Mouse (Mus musculus): ENCODE measurements around the gene Lrrfip1. TPM values are rescaled to one million over a fixed set of nuclear protein-coding genes. Genes with fewer than 3 reads are reported as not detected.
A peak's percentile ranks its signal among the peaks of the same experiment; 100 is the strongest.

The Lrrfip1 gene
- total RNA-seq (2014; fragmentation: Nextera tagmentation) (29.4 and 35.8 TPM in 2 replicates), total RNA-seq (2017) (42.4 and 70.7 TPM in 2 replicates)

GRCm38 (mm10) chr1:90998268-90998890, at the start of gene Lrrfip1:
Lrrfip1 (plus strand) TSS chr1:90998737.
- 0 out of 2 replicates have a peak, but pooled peaks have one; percentile 16 for ATAC-seq (replicated peaks; ENCODE audit: low FRiP score, low TSS enrichment, poor library complexity, severe bottlenecking)

DNA sequence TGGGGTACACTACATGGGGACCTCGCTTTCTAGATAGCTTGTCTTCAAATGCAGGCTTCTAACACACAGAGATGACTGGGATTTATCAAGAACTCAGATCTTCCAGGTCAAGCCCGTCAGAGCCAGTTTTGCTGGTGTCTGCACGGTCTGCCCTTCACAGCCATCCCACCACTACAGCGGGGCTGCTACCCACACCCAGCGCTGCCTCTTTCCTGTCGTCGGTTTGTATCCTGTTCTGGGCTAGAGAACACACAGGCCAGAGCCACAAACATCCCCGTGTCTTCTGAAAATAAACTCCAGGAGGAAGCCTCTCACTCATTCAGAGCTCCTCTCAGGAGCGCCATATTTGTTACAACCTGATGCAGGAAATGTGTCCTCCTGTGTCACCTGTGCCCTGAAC, 49.2 kb upstream of the Lrrfip1 start:
- ATAC-seq (replicated peaks; ENCODE audit: low FRiP score, low TSS enrichment, poor library complexity, severe bottlenecking) = no peak

GRCm38 (mm10) chr1:90951670-90952069, 46.9 kb upstream of the Lrrfip1 start:
- ATAC-seq (replicated peaks; ENCODE audit: low FRiP score, low TSS enrichment, poor library complexity, severe bottlenecking) = no peak

- ATAC-seq (replicated peaks; ENCODE audit: low FRiP score, low TSS enrichment, poor library complexity, severe bottlenecking) = no peak
These were observed 45.7 kb upstream of the Lrrfip1 start, which contains the start of gene Prlh for GRCm38 (mm10) chr1:90952808-90953207. Prlh (plus strand) TSS chr1:90953108.

GRCm38 (mm10) chr1:90953688-90954087, 44.8 kb upstream of the Lrrfip1 start:
- no peak for ATAC-seq (replicated peaks; ENCODE audit: low FRiP score, low TSS enrichment, poor library complexity, severe bottlenecking)

DNA sequence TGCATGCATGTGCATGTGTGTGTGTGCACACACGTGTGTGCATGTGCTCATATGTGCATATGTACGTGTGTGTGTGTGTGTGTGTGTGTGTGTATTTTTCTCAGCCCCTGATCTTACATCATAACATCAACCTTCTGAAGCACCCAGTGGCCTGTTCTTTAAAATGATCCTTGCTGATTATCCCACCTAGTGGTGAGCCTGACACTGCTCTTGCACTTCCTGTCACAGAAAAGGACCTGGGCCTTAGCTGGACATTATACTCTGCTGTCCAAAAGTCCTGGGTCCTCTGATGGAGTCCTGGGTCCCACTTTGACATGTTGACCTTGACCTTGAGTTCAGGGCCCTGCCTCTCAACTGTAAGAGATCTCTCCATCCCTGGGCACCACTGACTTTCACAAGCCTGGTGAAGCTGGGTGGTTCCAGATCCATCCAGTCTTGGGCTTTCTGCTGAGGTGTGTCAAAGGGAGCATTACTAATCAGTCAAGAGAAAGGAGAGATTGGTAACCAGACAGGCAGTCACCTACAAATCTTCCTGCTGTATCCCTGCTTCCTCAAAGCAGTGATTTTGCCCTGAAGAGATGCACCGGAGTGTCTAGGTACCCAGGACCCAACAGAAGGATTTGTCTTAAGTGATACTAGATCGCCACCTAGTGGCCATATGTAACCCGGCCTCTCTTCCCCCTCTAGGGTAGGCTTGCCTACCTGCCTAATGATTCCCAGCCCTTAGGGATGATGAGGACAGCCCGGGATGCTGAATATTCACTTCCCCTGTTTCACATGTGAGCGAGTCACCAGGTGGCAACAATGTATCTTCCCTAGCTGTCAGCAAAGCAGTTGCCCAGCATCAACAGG, 42.1 kb upstream of the Lrrfip1 start:
- ATAC-seq (replicated peaks; ENCODE audit: low FRiP score, low TSS enrichment, poor library complexity, severe bottlenecking) = peak; percentile 84

DNA sequence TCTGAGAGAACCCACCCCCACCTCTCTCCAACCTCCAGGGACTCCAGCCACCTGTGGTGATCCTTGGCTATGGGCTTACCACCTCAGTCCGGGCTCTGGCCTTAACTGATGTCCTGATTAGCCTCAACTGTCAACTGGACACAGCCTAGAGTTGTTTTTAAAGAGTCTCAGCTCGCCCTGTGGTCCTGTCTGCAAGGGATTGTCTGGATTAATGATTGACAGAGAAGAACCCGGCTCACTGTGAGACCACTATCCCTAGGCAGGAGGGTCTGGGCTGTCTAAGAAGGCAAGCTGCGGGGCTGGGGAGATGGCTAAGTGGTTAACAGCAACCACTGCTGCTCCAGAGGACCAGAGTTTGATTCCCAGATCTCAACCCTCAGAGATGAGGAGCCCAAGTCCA, 36.0 kb upstream of the Lrrfip1 start:
- no peak for ATAC-seq (replicated peaks; ENCODE audit: low FRiP score, low TSS enrichment, poor library complexity, severe bottlenecking)

- ATAC-seq (replicated peaks; ENCODE audit: low FRiP score, low TSS enrichment, poor library complexity, severe bottlenecking) = no peak
These were observed 35.5 kb upstream of the Lrrfip1 start for GRCm38 (mm10) chr1:90962994-90963393.

DNA sequence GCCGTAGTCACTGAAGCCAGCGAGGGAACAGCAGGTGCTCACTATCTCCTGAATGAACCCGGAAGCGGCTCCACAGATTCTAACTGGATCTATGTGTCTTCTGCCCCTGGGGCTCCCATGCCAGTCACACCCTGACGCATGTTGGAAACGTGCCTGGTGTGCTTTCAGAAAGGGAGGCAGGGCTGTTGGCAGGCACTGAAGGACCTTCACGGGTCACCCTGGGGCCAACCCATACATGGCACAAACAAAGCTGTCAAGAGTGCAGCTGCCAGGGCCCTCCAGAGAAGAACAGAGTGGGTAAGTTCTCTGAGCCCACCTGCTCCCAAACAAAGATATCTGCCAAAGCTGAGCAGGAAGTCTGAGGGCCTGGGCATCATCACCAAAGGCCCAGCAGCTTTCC, 31.0 kb upstream of the Lrrfip1 start:
- no peak for ATAC-seq (replicated peaks; ENCODE audit: low FRiP score, low TSS enrichment, poor library complexity, severe bottlenecking)

DNA sequence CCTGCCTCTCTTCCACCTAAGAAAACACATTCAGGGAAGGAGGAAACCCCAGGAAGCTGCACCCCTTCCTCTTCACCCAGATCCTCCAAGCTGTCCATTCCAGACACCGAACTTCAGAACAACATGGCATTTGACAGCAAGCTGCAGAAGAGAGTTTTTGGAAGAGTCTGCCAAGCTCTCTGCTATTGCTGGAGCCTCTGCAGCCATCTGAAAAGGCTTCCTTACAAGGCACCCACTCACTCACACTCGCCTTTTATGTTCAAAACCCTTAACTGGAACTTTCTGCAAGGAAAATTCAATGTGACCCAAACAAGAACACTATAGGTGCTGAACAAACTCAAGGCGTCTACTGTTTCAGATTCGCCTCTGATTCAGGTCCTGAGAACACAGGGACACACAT, 29.9 kb upstream of the Lrrfip1 start:
- no peak for ATAC-seq (replicated peaks; ENCODE audit: low FRiP score, low TSS enrichment, poor library complexity, severe bottlenecking)

GRCm38 (mm10) chr1:90969347-90969784, 29.2 kb upstream of the Lrrfip1 start, which contains the start of gene Rab17:
Rab17 (minus strand) TSS chr1:90969661.
- no peak for ATAC-seq (replicated peaks; ENCODE audit: low FRiP score, low TSS enrichment, poor library complexity, severe bottlenecking)

DNA sequence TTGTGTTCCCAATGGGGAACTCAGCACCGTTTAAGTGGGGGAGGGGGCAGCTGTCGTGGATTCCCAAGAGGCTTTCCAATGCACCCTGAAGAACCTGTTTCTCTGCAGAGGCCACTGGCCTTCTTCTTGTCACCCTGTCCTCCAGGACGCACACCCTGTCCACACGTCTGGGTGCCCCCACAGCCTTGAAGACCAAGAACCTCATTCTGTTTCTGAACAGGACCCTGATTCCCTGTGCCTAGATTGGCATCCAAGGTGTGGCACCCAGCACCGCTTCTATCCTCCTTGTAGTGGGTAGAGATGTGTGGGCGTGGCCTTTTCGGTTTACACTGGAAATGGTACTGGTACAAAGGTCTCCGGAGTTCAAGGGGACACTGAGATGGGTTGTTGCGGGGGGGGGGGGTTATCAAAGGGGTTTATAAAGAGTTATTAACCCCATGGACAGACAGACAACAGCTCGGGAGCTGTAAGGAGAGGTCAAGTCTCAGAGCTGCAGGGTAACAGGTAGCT, 28.6 kb upstream of the Lrrfip1 start:
- no peak for ATAC-seq (replicated peaks; ENCODE audit: low FRiP score, low TSS enrichment, poor library complexity, severe bottlenecking)

- peak; percentile 80 for ATAC-seq (replicated peaks; ENCODE audit: low FRiP score, low TSS enrichment, poor library complexity, severe bottlenecking)
These were observed 25.5 kb upstream of the Lrrfip1 start for GRCm38 (mm10) chr1:90972911-90973573.

DNA sequence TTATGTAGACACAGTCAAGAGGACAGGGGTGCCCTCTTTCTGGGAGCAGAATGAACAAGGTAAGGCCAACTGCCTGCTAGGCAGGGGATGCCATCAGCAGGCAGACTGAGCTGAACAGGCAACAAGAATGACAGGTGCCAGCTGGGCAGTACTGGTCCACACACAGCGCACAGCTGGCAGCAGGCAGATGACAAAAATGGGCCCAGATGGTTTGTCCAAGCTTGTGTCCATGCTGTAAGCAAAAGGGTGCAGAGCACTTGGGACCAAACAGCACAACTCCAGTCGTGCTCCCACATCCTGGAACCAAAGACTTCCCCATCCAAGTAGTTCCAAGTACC, 25.0 kb upstream of the Lrrfip1 start:
- ATAC-seq (replicated peaks; ENCODE audit: low FRiP score, low TSS enrichment, poor library complexity, severe bottlenecking) = peak; percentile 46

DNA sequence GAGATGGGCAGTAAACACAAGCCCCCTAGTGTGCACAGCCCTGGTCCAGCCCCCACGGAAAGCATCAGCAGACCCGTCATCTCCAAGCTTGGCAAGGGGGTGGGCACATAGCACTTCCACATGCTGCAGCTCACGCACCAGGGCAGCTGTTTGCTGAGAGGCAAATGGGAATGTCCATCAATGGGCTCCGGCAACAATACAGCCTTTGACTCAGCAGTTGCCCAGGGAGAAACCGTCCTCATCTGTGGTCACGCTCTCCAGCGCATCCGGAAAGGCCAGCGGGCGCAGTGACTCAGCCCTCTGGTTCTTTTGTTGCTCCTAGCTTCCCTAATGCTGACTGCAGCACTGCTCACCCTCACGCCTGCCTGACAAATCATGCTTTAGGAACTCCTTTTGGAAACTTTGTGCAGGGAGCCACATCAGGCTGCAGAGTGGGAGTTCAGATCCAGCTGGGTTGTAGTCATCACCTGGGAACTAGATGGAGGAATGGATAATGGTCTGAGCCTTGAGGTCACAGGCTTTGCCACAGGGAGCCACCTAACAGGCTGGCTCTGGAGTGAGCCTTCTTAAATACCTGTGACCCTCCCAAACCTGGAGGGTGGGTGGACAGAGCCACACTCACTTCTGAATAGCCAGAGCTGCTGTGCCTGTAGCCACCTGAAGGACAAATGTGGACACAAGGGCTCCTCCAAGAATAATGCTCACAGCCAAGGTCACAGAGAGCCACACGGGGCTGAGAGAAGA, 23.5 kb upstream of the Lrrfip1 start:
- no peak for ATAC-seq (replicated peaks; ENCODE audit: low FRiP score, low TSS enrichment, poor library complexity, severe bottlenecking)

GRCm38 (mm10) chr1:90975960-90976359, 22.6 kb upstream of the Lrrfip1 start:
- no peak for ATAC-seq (replicated peaks; ENCODE audit: low FRiP score, low TSS enrichment, poor library complexity, severe bottlenecking)

- no peak for ATAC-seq (replicated peaks; ENCODE audit: low FRiP score, low TSS enrichment, poor library complexity, severe bottlenecking)
These were observed 17.8 kb upstream of the Lrrfip1 start for GRCm38 (mm10) chr1:90980638-90981330.

DNA sequence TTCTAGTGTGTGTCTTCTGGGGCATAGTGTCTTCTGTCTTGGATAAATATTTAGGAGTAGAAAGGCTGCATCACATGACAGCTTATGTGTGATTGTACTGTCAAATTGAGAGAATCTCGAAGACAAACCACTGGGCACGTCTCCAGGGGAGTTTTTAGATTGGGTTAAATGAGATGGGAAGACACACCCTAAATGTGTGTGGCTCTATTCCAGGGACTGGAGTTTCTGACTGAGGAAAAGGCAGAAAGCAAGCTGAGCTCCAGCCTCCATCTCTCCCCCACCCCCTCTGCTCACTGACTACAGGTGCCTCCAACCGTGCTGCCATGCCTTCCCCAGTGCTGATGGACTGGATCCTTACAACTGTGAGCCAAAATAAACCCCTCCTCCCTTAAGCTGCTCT, 17.2 kb upstream of the Lrrfip1 start:
- no peak for ATAC-seq (replicated peaks; ENCODE audit: low FRiP score, low TSS enrichment, poor library complexity, severe bottlenecking)

GRCm38 (mm10) chr1:90995916-90996315, 2.6 kb upstream of the Lrrfip1 start:
- ATAC-seq (replicated peaks; ENCODE audit: low FRiP score, low TSS enrichment, poor library complexity, severe bottlenecking) = no peak
